Mouse (Mus musculus): Measurements from ENCODE around the gene Ccdc181. TPM values are rescaled to one million over a fixed set of nuclear protein-coding genes. Genes with fewer than 3 reads are reported as not detected.

Gene Ccdc181
- polyA plus RNA-seq, 1 experiment from 2014 or later = 30.5 TPM

DNA sequence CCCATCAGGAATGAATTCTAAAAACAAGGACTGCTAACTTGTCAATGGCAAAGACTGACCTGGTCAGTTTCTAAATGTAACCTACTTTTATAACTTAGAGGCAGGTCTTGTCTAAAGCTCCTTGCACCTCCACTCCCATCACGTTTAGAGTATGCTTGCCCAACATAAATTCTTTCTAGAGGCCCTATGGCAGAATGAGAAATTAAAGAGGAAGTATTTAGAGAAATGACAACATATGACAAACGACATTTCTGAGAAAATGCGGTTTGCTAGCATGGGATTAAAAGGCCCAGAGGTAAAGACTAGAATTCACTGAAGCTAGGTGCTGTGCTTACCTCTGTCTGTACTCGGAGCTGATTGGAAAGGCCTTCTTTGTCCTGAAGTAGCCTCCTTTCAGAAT, 26.6 kb downstream of the Ccdc181 start:
- Histone ChIP-seq H3K9ac (ENCODE audit: low read depth, low read length) (no peak overlapping the region), H3K4me2 (ENCODE audit: low read length) (no peak overlapping the region), H3K27ac (ENCODE audit: low read length) (no peak overlapping the region), H3K4me3 (ENCODE audit: low read depth, low read length) (no peak overlapping the region), H3K36me3 (ENCODE audit: control insufficient read depth, insufficient read depth, low read length) (peaks cover 39% of the 10 kb centered on the region), H3K27me3 (ENCODE audit: control insufficient read depth, insufficient read depth, low read depth, low read length) (no peaks in the 10 kb centered on the region), H3K4me1 (ENCODE audit: control insufficient read depth, insufficient read depth, low read length) (peaks cover 15% of the 10 kb centered on the region), H3K9me3 (replicated peaks; ENCODE audit: control insufficient read depth, low read length, poor library complexity, severe bottlenecking) (no peaks in the 10 kb centered on the region)
- WGBS = 96% methylated on average over 4 of the region's 4 CpGs
- ATAC-seq = no peak

DNA sequence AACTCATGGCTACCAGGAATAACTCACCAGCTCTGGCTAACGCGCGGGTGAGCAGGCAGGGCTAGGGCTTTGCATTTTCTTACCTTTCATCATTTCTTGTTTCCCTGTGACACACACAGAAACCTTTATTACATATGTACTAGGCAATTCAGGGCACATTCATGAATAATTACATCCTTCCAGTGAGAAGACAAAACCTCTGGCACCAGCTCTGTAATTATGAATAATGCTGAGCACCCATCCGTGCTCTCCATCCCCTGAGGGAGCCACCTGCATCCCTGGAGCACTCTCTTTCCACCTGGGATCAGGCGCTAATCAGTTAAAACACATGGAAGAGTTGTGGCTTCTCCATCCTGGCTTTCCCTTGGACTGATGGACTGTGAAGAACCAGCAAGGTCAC, 28.4 kb downstream of the Ccdc181 start, which contains the start of gene Nme7:
TSS of gene Nme7 (plus strand) at position 301 of the 400 bp plus-strand sequence.
- no peak for ATAC-seq
- Histone ChIP-seq H3K4me1 (ENCODE audit: control insufficient read depth, insufficient read depth, low read length) (peaks cover 22% of the 10 kb centered on the region), H3K9me3 (replicated peaks; ENCODE audit: control insufficient read depth, low read length, poor library complexity, severe bottlenecking) (no peaks in the 10 kb centered on the region), H3K27me3 (ENCODE audit: control insufficient read depth, insufficient read depth, low read depth, low read length) (no peaks in the 10 kb centered on the region), H3K4me2 (ENCODE audit: low read length) (no peak within 1 kb of the TSS), H3K36me3 (ENCODE audit: control insufficient read depth, insufficient read depth, low read length) (peaks cover 27% of the 10 kb centered on the region), H3K4me3 (ENCODE audit: low read depth, low read length) (no peak within 1 kb of the TSS), H3K27ac (ENCODE audit: low read length) (no peak within 1 kb of the TSS), H3K9ac (ENCODE audit: low read depth, low read length) (no peak within 1 kb of the TSS)
- WGBS = 91% methylated on average over 5 of the region's 5 CpGs

DNA sequence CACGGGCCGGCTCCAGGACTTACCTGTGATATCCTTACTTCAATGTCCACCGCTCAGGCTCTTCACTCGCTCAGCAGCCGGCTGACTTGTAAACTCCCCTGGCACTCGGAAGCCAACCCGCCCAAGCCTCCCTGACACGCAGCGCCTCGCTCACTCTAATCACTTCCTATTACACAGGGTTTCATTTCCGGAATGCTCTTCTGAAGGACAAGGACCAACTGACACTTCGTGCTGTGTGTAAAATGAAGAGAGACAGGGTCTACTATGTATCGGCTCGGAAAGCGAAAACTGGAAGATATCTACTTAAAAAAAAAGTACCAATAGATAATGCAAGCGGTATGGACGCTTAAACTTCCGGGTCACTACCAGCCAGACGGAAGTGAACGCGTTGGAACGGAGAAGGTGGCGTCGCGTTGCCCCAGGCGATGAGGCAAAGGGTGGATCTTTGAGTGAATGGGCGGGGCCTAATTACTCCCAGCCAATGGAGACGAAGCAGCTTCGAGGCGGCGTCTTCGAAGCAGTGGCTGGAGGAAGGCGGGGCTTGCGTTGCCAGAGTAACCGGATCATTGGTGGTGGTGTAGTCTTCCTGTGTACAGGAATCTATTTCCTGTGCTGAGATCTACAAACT, 31.9 kb downstream of the Ccdc181 start, which contains the start of gene Blzf1:
TSS of gene Blzf1 (minus strand) at position 366 of the 628 bp plus-strand sequence.
- H3K4me2 ChIP-seq (ENCODE audit: low read length) = peak within 1 kb of the TSS; percentile 96
- ATAC-seq = peak; percentile 99
- no peaks in the 10 kb centered on the region for H3K9me3 ChIP-seq (replicated peaks; ENCODE audit: control insufficient read depth, low read length, poor library complexity, severe bottlenecking)
- no peaks in the 10 kb centered on the region for H3K27me3 ChIP-seq (ENCODE audit: control insufficient read depth, insufficient read depth, low read depth, low read length)
- peak within 1 kb of the TSS; percentile 79 for H3K27ac ChIP-seq (ENCODE audit: low read length)
- H3K36me3 ChIP-seq (ENCODE audit: control insufficient read depth, insufficient read depth, low read length) = peaks cover 8% of the 10 kb centered on the region
- under 1% methylated on average over 35 of the region's 35 CpGs for WGBS
- H3K4me3 ChIP-seq (ENCODE audit: low read depth, low read length) = peak within 1 kb of the TSS; percentile 59
- H3K4me1 ChIP-seq (ENCODE audit: control insufficient read depth, insufficient read depth, low read length) = peaks cover 24% of the 10 kb centered on the region
- peak within 1 kb of the TSS; percentile 61 for H3K9ac ChIP-seq (ENCODE audit: low read depth, low read length)

DNA sequence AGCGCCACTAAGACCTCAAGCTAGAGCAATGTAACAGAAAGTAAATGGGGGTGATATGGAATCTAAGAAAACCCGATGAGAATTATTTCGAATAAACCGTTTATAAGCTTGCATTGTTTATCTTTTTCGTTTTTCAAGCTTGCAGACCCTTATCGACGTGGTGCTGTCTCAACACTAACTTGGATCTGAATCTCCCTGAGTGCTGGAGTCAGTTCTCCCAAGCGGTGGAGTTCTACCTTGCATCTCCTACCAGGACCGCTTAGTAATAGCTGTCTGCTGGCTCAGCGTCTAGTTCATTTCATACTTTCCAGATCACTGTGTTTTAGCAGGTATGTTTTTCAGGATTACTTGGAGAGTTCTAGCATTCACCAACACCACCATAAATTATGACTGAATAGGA, 32.5 kb downstream of the Ccdc181 start:
- 12% methylated on average over 10 of the region's 10 CpGs for WGBS
- peak overlapping the region; percentile 79 for H3K27ac ChIP-seq (ENCODE audit: low read length)
- peak overlapping the region; percentile 59 for H3K4me3 ChIP-seq (ENCODE audit: low read depth, low read length)
- H3K4me2 ChIP-seq (ENCODE audit: low read length) = peak overlapping the region; percentile 74
- H3K9me3 ChIP-seq (replicated peaks; ENCODE audit: control insufficient read depth, low read length, poor library complexity, severe bottlenecking) = no peaks in the 10 kb centered on the region
- H3K4me1 ChIP-seq (ENCODE audit: control insufficient read depth, insufficient read depth, low read length) = peaks cover 24% of the 10 kb centered on the region
- H3K9ac ChIP-seq (ENCODE audit: low read depth, low read length) = peak overlapping the region; percentile 61
- peak; percentile 50 for ATAC-seq
- peaks cover 5% of the 10 kb centered on the region; the same call in 1 of the 2 replicates for H3K36me3 ChIP-seq (ENCODE audit: control insufficient read depth, insufficient read depth, low read length)
- no peaks in the 10 kb centered on the region for H3K27me3 ChIP-seq (ENCODE audit: control insufficient read depth, insufficient read depth, low read depth, low read length)

DNA sequence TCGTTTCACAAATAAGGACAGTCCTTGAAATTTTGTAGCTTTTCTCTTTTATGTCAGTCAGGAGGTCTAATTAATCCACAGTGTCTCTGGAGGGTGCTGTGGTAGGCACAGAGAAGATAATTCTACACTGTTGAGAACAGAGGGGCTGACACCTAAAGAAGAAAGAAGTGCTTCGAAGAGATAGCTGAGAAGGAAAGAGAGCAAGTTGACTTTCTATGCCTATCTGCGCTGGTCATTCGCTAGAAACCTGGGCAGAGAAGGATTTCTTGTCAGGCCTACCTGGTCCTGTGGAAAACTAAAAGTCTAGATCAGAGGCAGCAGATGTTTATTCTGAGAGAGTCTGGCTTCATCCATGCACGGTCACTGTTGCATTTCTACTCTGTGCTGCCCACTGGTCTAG, 38.7 kb downstream of the Ccdc181 start:
- H3K4me2 ChIP-seq (ENCODE audit: low read length) = no peak overlapping the region
- no peaks in the 10 kb centered on the region for H3K27me3 ChIP-seq (ENCODE audit: control insufficient read depth, insufficient read depth, low read depth, low read length)
- no peak for ATAC-seq
- WGBS = 88% methylated on average over 5 of the region's 5 CpGs
- H3K4me3 ChIP-seq (ENCODE audit: low read depth, low read length) = no peak overlapping the region
- no peaks in the 10 kb centered on the region for H3K9me3 ChIP-seq (replicated peaks; ENCODE audit: control insufficient read depth, low read length, poor library complexity, severe bottlenecking)
- H3K4me1 ChIP-seq (ENCODE audit: control insufficient read depth, insufficient read depth, low read length) = peaks cover 2% of the 10 kb centered on the region; the same call in 1 of the 2 replicates
- no peak overlapping the region for H3K27ac ChIP-seq (ENCODE audit: low read length)
- peaks cover 6% of the 10 kb centered on the region; the same call in 1 of the 2 replicates for H3K36me3 ChIP-seq (ENCODE audit: control insufficient read depth, insufficient read depth, low read length)
- no peak overlapping the region for H3K9ac ChIP-seq (ENCODE audit: low read depth, low read length)

DNA sequence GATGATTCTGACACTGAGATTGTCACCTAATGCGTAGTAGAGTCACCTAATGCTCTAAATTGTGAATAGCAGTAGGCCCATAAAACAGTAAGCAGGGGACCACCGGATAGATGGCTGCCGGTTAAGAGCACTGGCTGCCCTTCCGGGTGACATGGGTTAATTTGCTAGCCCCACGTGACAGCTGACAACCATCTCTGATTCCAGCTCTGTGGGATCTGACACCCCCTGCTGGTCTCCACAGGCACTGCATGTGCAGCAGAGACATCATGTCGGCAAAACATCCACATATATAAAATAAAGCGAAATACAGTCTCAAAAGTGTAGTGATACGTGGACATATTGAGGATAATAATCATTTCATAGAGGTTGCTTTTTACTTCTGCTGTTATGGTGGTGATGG, 39.9 kb downstream of the Ccdc181 start:
- no peak for ATAC-seq
- H3K9me3 ChIP-seq (replicated peaks; ENCODE audit: control insufficient read depth, low read length, poor library complexity, severe bottlenecking) = no peaks in the 10 kb centered on the region
- 75% methylated on average over 8 of the region's 8 CpGs for WGBS
- no peak overlapping the region for H3K27ac ChIP-seq (ENCODE audit: low read length)
- no peak overlapping the region for H3K9ac ChIP-seq (ENCODE audit: low read depth, low read length)
- no peaks in the 10 kb centered on the region for H3K27me3 ChIP-seq (ENCODE audit: control insufficient read depth, insufficient read depth, low read depth, low read length)
- H3K36me3 ChIP-seq (ENCODE audit: control insufficient read depth, insufficient read depth, low read length) = peaks cover 6% of the 10 kb centered on the region; the same call in 1 of the 2 replicates
- H3K4me2 ChIP-seq (ENCODE audit: low read length) = no peak overlapping the region
- H3K4me3 ChIP-seq (ENCODE audit: low read depth, low read length) = no peak overlapping the region
- 0 out of 2 replicates have a peak, but pooled peaks cover 2% of the 10 kb centered on the region for H3K4me1 ChIP-seq (ENCODE audit: control insufficient read depth, insufficient read depth, low read length)

- peaks cover 2% of the 10 kb centered on the region; the same call in 1 of the 2 replicates for H3K4me1 ChIP-seq (ENCODE audit: control insufficient read depth, insufficient read depth, low read length)
- no peak overlapping the region for H3K4me3 ChIP-seq (ENCODE audit: low read depth, low read length)
- 28% methylated on average over 3 of the region's 3 CpGs for WGBS
- peak; percentile 66 for ATAC-seq
- H3K27me3 ChIP-seq (ENCODE audit: control insufficient read depth, insufficient read depth, low read depth, low read length) = no peaks in the 10 kb centered on the region
- H3K9me3 ChIP-seq (replicated peaks; ENCODE audit: control insufficient read depth, low read length, poor library complexity, severe bottlenecking) = no peaks in the 10 kb centered on the region
- H3K36me3 ChIP-seq (ENCODE audit: control insufficient read depth, insufficient read depth, low read length) = peaks cover 6% of the 10 kb centered on the region; the same call in 1 of the 2 replicates
- 0 out of 2 replicates have a peak overlapping the region, but pooled peaks have one; percentile 17 for H3K27ac ChIP-seq (ENCODE audit: low read length)
- no peak overlapping the region for H3K4me2 ChIP-seq (ENCODE audit: low read length)
- no peak overlapping the region for H3K9ac ChIP-seq (ENCODE audit: low read depth, low read length)
These were observed 41.3 kb downstream of the Ccdc181 start for GRCm38 (mm10) chr1:164316697-164317096.

- H3K9me3 ChIP-seq (replicated peaks; ENCODE audit: control insufficient read depth, low read length, poor library complexity, severe bottlenecking) = no peaks in the 10 kb centered on the region
- H3K27ac ChIP-seq (ENCODE audit: low read length) = 0 out of 2 replicates have a peak overlapping the region, but pooled peaks have one; percentile 17
- H3K36me3 ChIP-seq (ENCODE audit: control insufficient read depth, insufficient read depth, low read length) = peaks cover 6% of the 10 kb centered on the region; the same call in 1 of the 2 replicates
- 84% methylated on average over 9 of the region's 9 CpGs for WGBS
- 0 out of 2 replicates have a peak, but pooled peaks have one; percentile 14 for ATAC-seq
- no peaks in the 10 kb centered on the region for H3K27me3 ChIP-seq (ENCODE audit: control insufficient read depth, insufficient read depth, low read depth, low read length)
- peaks cover 2% of the 10 kb centered on the region; the same call in 1 of the 2 replicates for H3K4me1 ChIP-seq (ENCODE audit: control insufficient read depth, insufficient read depth, low read length)
- H3K4me3 ChIP-seq (ENCODE audit: low read depth, low read length) = no peak overlapping the region
- no peak overlapping the region for H3K4me2 ChIP-seq (ENCODE audit: low read length)
- H3K9ac ChIP-seq (ENCODE audit: low read depth, low read length) = 0 out of 2 replicates have a peak overlapping the region, but pooled peaks have one; percentile 10
These were observed 41.9 kb downstream of the Ccdc181 start for GRCm38 (mm10) chr1:164317261-164317660.

- Histone ChIP-seq H3K36me3 (ENCODE audit: control insufficient read depth, insufficient read depth, low read length) (peaks cover 4% of the 10 kb centered on the region; the same call in 1 of the 2 replicates), H3K27ac (ENCODE audit: low read length) (no peak overlapping the region), H3K4me2 (ENCODE audit: low read length) (no peak overlapping the region), H3K9me3 (replicated peaks; ENCODE audit: control insufficient read depth, low read length, poor library complexity, severe bottlenecking) (no peaks in the 10 kb centered on the region), H3K4me3 (ENCODE audit: low read depth, low read length) (no peak overlapping the region), H3K4me1 (ENCODE audit: control insufficient read depth, insufficient read depth, low read length) (peaks cover 2% of the 10 kb centered on the region; the same call in 1 of the 2 replicates), H3K9ac (ENCODE audit: low read depth, low read length) (no peak overlapping the region), H3K27me3 (ENCODE audit: control insufficient read depth, insufficient read depth, low read depth, low read length) (no peaks in the 10 kb centered on the region)
- ATAC-seq = no peak
- WGBS = 95% methylated on average over 5 of the region's 5 CpGs
These were observed 43.1 kb downstream of the Ccdc181 start for GRCm38 (mm10) chr1:164318474-164318873.

Measured in midbrain, embryonic 16.5 days (tissue).